Mouse (Mus musculus): Measurements from ENCODE around the gene Top1.

DNA sequence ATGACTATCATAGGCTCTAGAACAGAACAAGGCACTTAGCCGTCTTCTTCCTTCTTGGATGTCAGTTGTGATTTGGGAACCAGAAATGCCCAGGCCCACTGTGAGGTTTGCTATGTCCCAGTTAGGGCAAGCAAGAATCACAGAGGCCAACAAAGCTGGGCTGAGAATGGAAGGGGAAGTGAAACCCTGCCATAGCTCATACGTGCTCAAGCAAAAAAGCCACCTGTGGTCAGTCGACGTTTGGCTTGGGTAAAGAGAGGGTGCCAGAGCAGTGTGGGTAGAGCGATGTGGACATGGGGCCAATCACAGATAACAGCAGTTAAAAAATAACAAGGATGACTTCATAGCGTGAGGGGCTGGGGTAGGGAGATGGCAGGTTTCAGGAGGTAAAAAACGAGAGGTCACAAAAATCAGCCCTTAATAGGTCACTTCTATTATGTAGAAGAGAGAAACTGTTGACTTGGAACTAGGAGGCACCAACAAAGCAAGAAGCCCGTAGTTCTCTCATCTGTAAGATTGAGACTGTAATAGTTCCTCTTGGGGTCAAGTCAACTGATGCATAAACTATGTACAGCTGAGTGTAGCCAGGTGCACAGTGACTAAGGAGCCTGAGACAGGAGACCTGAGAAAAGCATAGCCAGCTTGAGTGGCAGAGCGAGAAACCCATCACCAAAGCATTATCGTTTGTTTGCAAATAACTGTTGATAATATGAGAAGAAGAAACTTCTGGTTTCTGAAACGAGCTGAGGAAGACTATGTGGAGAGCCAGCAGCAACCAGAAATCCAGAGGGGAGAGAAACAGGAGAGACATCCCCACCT is 18.3 kb upstream of the Top1 start:
- TF ChIP-seq POLR2A (IDR thresholded peaks at IDR 0.05; ENCODE audit: borderline replicate concordance, extremely low read depth, insufficient read depth, insufficient read length, poor library complexity, severe bottlenecking): no peak
- no peak for TF ChIP-seq CTCF (IDR thresholded peaks at IDR 0.05; ENCODE audit: borderline replicate concordance, extremely low read depth, insufficient read depth, insufficient read length)

Measured in brain, embryonic 14.5 days (tissue).